ENCODE assay signal across 8 mouse cellular contexts in genomic region chr16:91596397-91596778, GRCm38 (mm10). TPM values are rescaled to one million over a fixed set of nuclear protein-coding genes. Genes with fewer than 3 reads are reported as not detected.
DNase-seq lines count a peak whose midpoint lies in the region; ATAC-seq and TF ChIP-seq lines count a peak whose summit lies in the region.

No protein-coding gene starts in this region.

- no peak for ATAC-seq in embryonic facial prominence, embryonic 14.5 days (ENCODE audit: low read depth)
- ATAC-seq in limb, embryonic 13.5 days (ENCODE audit: low FRiP score, low read depth) = no peak
- no peak for ATAC-seq in neural tube, embryonic 14.5 days (ENCODE audit: low read depth)

- DNase-seq in testis, postnatal 14 days (ENCODE audit: low spot score) = no peak
- DNase-seq in embryonic facial prominence, embryonic 14.5 days (ENCODE audit: low spot score) = peak; percentile 43
- DNase-seq in left cerebral cortex, postnatal 25 days (ENCODE audit: low spot score in 2 of 2) = no peak
- no peak for DNase-seq in gastrocnemius, postnatal 25 days
- DNase-seq in cerebellum, adult 18-20 months = no peak

- peak overlapping the region; percentile 75 for H3K4me2 ChIP-seq in embryonic facial prominence, embryonic 14.5 days (ENCODE audit: low read depth, low read length)
- peak overlapping the region; percentile 93 for H3K4me2 ChIP-seq in limb, embryonic 13.5 days (replicated peaks)
- peak overlapping the region; percentile 80 for H3K4me2 ChIP-seq in neural tube, embryonic 14.5 days (ENCODE audit: low read depth, low read length)

- H3K9ac ChIP-seq in embryonic facial prominence, embryonic 14.5 days (ENCODE audit: low read depth, low read length) = peak overlapping the region; percentile 78
- H3K9ac ChIP-seq in limb, embryonic 13.5 days = no peak overlapping the region
- H3K9ac ChIP-seq in neural tube, embryonic 14.5 days (replicated peaks; ENCODE audit: low read depth, low read length) = peak overlapping the region; percentile 78; the same call in 1 of the 2 replicates

- no peak overlapping the region; the same call in 1 of the 2 replicates for H3K27ac ChIP-seq in testis, adult 2 months (ENCODE audit: control insufficient read depth, insufficient read depth, low read depth, low read length)
- H3K27ac ChIP-seq in embryonic facial prominence, embryonic 14.5 days (replicated peaks; ENCODE audit: low read depth, low read length) = no peak overlapping the region
- no peak overlapping the region for H3K27ac ChIP-seq in limb, embryonic 13.5 days
- H3K27ac ChIP-seq in neural tube, embryonic 14.5 days (ENCODE audit: low read depth, low read length) = no peak overlapping the region; the same call in 1 of the 2 replicates

- H3K4me1 ChIP-seq in testis, adult 2 months (ENCODE audit: control insufficient read depth, insufficient read depth, low read length) = peaks cover 12% of the 10 kb centered on the region
- H3K4me1 ChIP-seq in embryonic facial prominence, embryonic 14.5 days (ENCODE audit: control insufficient read depth, insufficient read depth, low read length) = peaks cover 6% of the 10 kb centered on the region; the same call in 1 of the 2 replicates
- H3K4me1 ChIP-seq in limb, embryonic 13.5 days = peaks cover 8% of the 10 kb centered on the region
- peaks cover 8% of the 10 kb centered on the region; the same call in 1 of the 2 replicates for H3K4me1 ChIP-seq in neural tube, embryonic 14.5 days (ENCODE audit: control insufficient read depth, insufficient read depth, low read length)

- H3K9me3 ChIP-seq in embryonic facial prominence, embryonic 14.5 days (ENCODE audit: control insufficient read depth, low read length) = no peaks in the 10 kb centered on the region
- no peaks in the 10 kb centered on the region for H3K9me3 ChIP-seq in limb, embryonic 13.5 days
- H3K9me3 ChIP-seq in neural tube, embryonic 14.5 days (ENCODE audit: control insufficient read depth, low read length) = no peaks in the 10 kb centered on the region

- no peaks in the 10 kb centered on the region; the same call in 1 of the 2 replicates for H3K36me3 ChIP-seq in testis, adult 2 months (ENCODE audit: control insufficient read depth, insufficient read depth, low read length)
- H3K36me3 ChIP-seq in embryonic facial prominence, embryonic 14.5 days (ENCODE audit: control insufficient read depth, insufficient read depth, low read length) = peaks cover 3% of the 10 kb centered on the region; the same call in 1 of the 2 replicates
- no peaks in the 10 kb centered on the region for H3K36me3 ChIP-seq in limb, embryonic 13.5 days
- H3K36me3 ChIP-seq in neural tube, embryonic 14.5 days (ENCODE audit: control insufficient read depth, insufficient read depth, low read length) = no peaks in the 10 kb centered on the region

- H3K4me3 ChIP-seq in testis, adult 2 months (ENCODE audit: control insufficient read depth, low read depth, low read length) = peak overlapping the region; percentile 99
- peak overlapping the region; percentile 81 for H3K4me3 ChIP-seq in embryonic facial prominence, embryonic 14.5 days (ENCODE audit: low read depth, low read length)
- H3K4me3 ChIP-seq in limb, embryonic 13.5 days = peak overlapping the region; percentile 81
- H3K4me3 ChIP-seq in neural tube, embryonic 14.5 days (ENCODE audit: low read depth, low read length) = peak overlapping the region; percentile 89

- no peaks in the 10 kb centered on the region for H3K27me3 ChIP-seq in testis, adult 2 months (ENCODE audit: control insufficient read depth, insufficient read depth, low read length)
- no peaks in the 10 kb centered on the region for H3K27me3 ChIP-seq in embryonic facial prominence, embryonic 14.5 days (replicated peaks; ENCODE audit: control insufficient read depth, insufficient read depth, low read length)
- peaks cover 15% of the 10 kb centered on the region for H3K27me3 ChIP-seq in limb, embryonic 13.5 days
- no peaks in the 10 kb centered on the region; the same call in 1 of the 2 replicates for H3K27me3 ChIP-seq in neural tube, embryonic 14.5 days (ENCODE audit: control insufficient read depth, insufficient read depth, low read length)

- intact Hi-C loops in left cerebral cortex, postnatal 25 days (cut with DNase I) = loop anchor here (2.0 kb wide), 1 partner anchor 50 kb away; the partner anchor contains the start of genes Gart and Son

- TF ChIP-seq POLR2A in testis, adult 2 months (IDR thresholded peaks at IDR 0.05; ENCODE audit: control insufficient read depth, low read depth, low read length) = no peak

- WGBS in embryonic facial prominence, embryonic 14.5 days = 19% methylated on average over 9 of the region's 9 CpGs
- 16% methylated on average over 9 of the region's 9 CpGs for WGBS in limb, embryonic 13.5 days
- WGBS in neural tube, embryonic 14.5 days = 17% methylated on average over 9 of the region's 9 CpGs

- TF ChIP-seq CTCF in testis, adult 2 months (IDR thresholded peaks at IDR 0.05; ENCODE audit: control insufficient read depth, insufficient read depth, insufficient replicate concordance, low read depth, low read length) = no peak

RNA-seq across cellular contexts. Expression of gene Tmem50b, which starts 1.2 kb away (rescaled TPM):
- polyA plus RNA-seq in testis, adult 2 months (2012; rRNA removed) = 50.6 and 54.1 TPM in 2 replicates
- polyA plus RNA-seq in embryonic facial prominence, embryonic 14.5 days (2014; fragmentation: Nextera tagmentation; extraction: Ambion mirVana) = 39.5 and 41.7 TPM in 2 replicates
- polyA plus RNA-seq in limb, embryonic 13.5 days (2015; fragmentation: Nextera tagmentation; extraction: Ambion mirVana) = 29.9 and 31.5 TPM in 2 replicates
- 113 and 118 TPM in 2 replicates for polyA plus RNA-seq in neural tube, embryonic 14.5 days (2014; fragmentation: Nextera tagmentation; extraction: Ambion mirVana)
- 10 to 100 TPM; 96.1 to 98.9 TPM for total RNA-seq in left cerebral cortex, postnatal 25 days (2021)
- total RNA-seq in gastrocnemius, postnatal 25 days (2021) = 10 to 100 TPM; 18.2 to 18.5 TPM

RNA-seq across cellular contexts. Expression of gene Dnajc28, which starts 22.4 kb away (rescaled TPM):
- 9.0 and 12.5 TPM in 2 replicates for polyA plus RNA-seq in testis, adult 2 months (2012; rRNA removed)
- polyA plus RNA-seq in embryonic facial prominence, embryonic 14.5 days (2014; fragmentation: Nextera tagmentation; extraction: Ambion mirVana) = 2.4 and 4.5 TPM in 2 replicates
- polyA plus RNA-seq in limb, embryonic 13.5 days (2015; fragmentation: Nextera tagmentation; extraction: Ambion mirVana) = 3.8 and 5.2 TPM in 2 replicates
- polyA plus RNA-seq in neural tube, embryonic 14.5 days (2014; fragmentation: Nextera tagmentation; extraction: Ambion mirVana) = 5.2 and 6.2 TPM in 2 replicates
- 1 to 10 TPM; 8.1 to 8.3 TPM for total RNA-seq in left cerebral cortex, postnatal 25 days (2021)
- 10 to 100 TPM; 11.8 to 12.7 TPM for total RNA-seq in gastrocnemius, postnatal 25 days (2021)

RNA-seq across cellular contexts. Expression of gene Ifngr2, which starts 49.5 kb away (rescaled TPM):
- 11.4 and 12.4 TPM in 2 replicates for polyA plus RNA-seq in testis, adult 2 months (2012; rRNA removed)
- polyA plus RNA-seq in embryonic facial prominence, embryonic 14.5 days (2014; fragmentation: Nextera tagmentation; extraction: Ambion mirVana) = 51.0 and 55.9 TPM in 2 replicates
- polyA plus RNA-seq in limb, embryonic 13.5 days (2015; fragmentation: Nextera tagmentation; extraction: Ambion mirVana) = 48.1 and 49.6 TPM in 2 replicates
- polyA plus RNA-seq in neural tube, embryonic 14.5 days (2014; fragmentation: Nextera tagmentation; extraction: Ambion mirVana) = 99.9 and 102 TPM in 2 replicates
- total RNA-seq in left cerebral cortex, postnatal 25 days (2021) = 10 to 100 TPM; 43.3 to 46.9 TPM
- total RNA-seq in gastrocnemius, postnatal 25 days (2021) = 10 to 100 TPM; 50.5 to 71.4 TPM

RNA-seq across cellular contexts. Expression of gene Gart, which starts 50.4 kb away (rescaled TPM):
- polyA plus RNA-seq in testis, adult 2 months (2012; rRNA removed) = 22.5 and 24.1 TPM in 2 replicates
- 84.5 and 96.3 TPM in 2 replicates for polyA plus RNA-seq in embryonic facial prominence, embryonic 14.5 days (2014; fragmentation: Nextera tagmentation; extraction: Ambion mirVana)
- polyA plus RNA-seq in limb, embryonic 13.5 days (2015; fragmentation: Nextera tagmentation; extraction: Ambion mirVana) = 110 and 114 TPM in 2 replicates
- 51.1 and 58.0 TPM in 2 replicates for polyA plus RNA-seq in neural tube, embryonic 14.5 days (2014; fragmentation: Nextera tagmentation; extraction: Ambion mirVana)
- 10 to 100 TPM; 36.9 to 50.1 TPM for total RNA-seq in left cerebral cortex, postnatal 25 days (2021)
- 10 to 100 TPM; 49.2 to 56.0 TPM for total RNA-seq in gastrocnemius, postnatal 25 days (2021)

RNA-seq across cellular contexts. Expression of gene Son, which starts 50.9 kb away (rescaled TPM):
- polyA plus RNA-seq in testis, adult 2 months (2012; rRNA removed) = 94.4 and 114 TPM in 2 replicates
- polyA plus RNA-seq in embryonic facial prominence, embryonic 14.5 days (2014; fragmentation: Nextera tagmentation; extraction: Ambion mirVana) = 145 and 157 TPM in 2 replicates
- polyA plus RNA-seq in limb, embryonic 13.5 days (2015; fragmentation: Nextera tagmentation; extraction: Ambion mirVana) = 154 and 161 TPM in 2 replicates
- 156 and 164 TPM in 2 replicates for polyA plus RNA-seq in neural tube, embryonic 14.5 days (2014; fragmentation: Nextera tagmentation; extraction: Ambion mirVana)
- 100 to 1,000 TPM; 201 to 221 TPM for total RNA-seq in left cerebral cortex, postnatal 25 days (2021)
- total RNA-seq in gastrocnemius, postnatal 25 days (2021) = 10 to 100 TPM; 89.3 to 90.5 TPM
